Mouse (Mus musculus): ENCODE measurements around the gene Gjb4.

- no peak for TF ChIP-seq CTCF (IDR thresholded peaks at IDR 0.05; ENCODE audit: borderline replicate concordance, insufficient read depth, low read length)
- no peak for TF ChIP-seq POLR2A (IDR thresholded peaks at IDR 0.05; ENCODE audit: low read depth, low read length)
Measured at GRCm38 (mm10) chr4:127402614-127403013, 48.7 kb upstream of the Gjb4 start.

Measured in embryonic fibroblast, embryonic 13.5 days (primary cell).